Mouse (Mus musculus) 416B (cell line): ENCODE measurements around the gene Mab21l3.

Experiments used
- DNase-seq: peaks from one replicate; pipeline ENCODE4 v3.0.0; 2011; ENCODE audit warnings: low read depth

The Mab21l3 gene

DNA sequence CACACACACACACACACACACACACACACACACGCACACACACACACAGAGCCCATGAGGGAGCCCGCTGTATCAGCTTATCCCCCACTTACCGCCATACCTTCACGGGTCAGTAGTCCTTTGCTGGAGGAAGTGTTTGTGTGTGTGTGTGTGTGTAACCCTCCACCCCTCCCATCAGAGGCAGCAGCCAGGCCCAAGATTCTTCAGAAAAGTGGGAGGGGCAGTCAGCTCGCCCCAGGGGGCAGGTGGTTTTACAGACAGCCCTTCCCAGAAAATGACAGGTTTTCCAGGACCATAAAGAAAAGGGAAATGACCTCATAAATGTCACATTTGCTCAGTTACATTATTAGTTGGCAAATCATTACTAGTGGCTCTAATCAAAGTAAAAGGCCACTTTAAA lies at the start of gene Mab21l3:
Gene Mab21l3 (minus strand): TSS at position 144 of the 400 bp plus-strand sequence.
- no peak for DNase-seq

DNA sequence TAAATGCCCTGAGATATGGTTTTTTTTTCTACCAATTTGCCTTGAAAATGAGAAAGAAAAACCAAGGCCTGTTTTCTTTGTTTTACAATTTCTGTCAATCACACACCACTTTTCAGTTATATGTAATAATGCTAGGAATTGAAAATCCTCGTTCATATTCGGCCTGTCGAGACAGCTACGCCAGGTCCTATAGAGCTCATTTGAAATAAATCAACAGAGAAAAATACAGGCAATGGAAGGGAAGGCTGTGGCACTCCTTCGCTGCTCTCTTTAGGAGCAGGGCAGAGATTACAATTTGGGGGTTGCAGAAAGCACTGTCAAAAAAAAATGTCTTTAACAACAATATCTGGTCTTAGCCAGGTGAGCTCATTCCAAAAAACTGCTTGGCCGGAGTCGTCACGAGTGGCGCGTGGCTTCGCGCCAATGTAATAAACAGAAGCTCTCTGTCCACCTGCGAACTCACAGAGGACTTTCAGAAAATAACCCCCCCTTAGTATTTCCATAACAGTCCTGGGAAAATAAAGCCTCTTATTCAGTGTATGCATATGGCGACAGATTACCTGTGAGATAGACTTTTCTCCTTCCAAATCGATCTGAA lies 48.7 kb upstream of the Mab21l3 start:
- no peak for DNase-seq

DNA sequence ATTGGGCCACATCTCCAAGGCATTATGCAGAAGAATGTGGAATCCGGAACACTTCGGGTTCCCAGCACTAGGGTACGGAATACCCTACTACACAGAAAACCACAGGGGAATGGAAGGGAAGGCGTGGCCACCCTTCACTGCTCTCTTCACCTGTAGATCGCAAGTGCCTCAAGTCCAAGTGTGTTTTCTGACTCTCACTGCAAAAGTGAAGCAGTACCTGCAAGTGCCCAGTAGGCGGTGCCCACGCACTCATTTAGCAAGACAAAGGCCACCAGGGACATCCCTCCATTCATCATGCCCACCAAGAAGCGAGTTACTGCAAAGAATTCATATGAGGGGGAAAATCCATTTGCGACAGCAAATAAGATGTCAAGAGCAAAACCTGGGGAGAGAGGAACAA lies 48.1 kb upstream of the Mab21l3 start:
- DNase-seq, result peak; percentile 78

DNA sequence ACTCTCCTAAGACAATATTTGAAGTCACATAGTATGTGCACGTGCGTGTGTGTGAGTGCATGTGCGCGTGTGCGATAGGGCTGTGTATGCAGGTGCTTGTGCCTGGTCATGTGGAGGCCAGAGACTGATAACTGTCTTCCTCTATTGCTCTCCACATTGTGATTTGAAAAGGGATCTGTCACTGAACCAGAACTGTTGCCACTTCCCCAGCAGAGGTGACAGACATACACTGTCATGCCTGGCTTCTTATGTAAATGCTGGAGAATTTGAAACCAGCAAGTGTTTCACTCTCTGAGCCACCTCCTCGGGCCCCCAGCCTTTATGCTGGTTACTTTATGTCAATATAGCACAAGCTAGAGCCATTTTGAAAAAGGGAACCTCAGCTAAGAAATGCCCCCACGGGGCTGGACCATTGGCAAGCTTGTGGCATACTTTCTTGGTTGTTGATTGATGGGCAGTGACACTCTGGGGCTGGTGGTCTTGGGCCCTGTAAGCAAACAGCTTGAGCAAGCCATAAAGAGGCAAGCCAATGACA lies 46.7 kb upstream of the Mab21l3 start:
- no peak for DNase-seq

DNA sequence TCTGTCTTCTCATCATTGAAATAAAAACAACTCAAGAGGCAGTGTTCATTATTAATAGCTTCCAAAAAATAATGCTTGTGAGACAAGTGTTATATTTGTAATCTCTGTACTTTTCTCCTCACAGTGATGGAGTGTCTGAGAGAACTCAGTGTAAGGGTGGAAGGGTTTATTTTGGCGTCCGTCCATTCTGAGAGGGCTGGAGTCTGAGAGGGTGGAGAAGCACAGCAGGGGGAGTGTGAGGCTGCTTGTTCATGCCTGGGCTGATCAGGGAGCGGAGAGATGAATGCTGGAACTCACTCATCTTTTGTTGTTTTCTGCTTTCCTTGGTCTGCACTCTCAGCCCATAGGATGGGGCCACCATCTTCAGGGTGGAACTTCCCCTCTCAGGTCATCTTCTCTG lies 36.8 kb upstream of the Mab21l3 start:
- no peak for DNase-seq

DNA sequence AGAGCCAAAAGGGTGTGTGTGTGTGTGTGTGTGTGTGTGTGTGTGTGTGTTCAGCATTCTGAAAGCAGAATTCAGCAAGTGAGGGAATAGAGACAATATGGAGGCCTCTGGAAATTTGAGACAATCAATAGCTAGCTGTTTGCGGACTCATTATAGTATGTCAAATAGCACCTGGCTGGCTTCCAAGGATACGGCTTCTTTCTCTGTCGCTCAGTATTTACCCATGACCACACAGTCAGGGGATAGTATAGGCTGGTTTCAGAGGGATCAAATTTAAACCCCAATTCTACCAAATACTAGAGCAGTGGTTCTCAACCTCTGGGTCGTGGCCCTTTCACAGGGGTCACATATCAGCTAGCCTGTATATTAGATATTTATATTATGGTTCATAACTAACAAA lies 36.3 kb upstream of the Mab21l3 start:
- DNase-seq, result no peak

DNA sequence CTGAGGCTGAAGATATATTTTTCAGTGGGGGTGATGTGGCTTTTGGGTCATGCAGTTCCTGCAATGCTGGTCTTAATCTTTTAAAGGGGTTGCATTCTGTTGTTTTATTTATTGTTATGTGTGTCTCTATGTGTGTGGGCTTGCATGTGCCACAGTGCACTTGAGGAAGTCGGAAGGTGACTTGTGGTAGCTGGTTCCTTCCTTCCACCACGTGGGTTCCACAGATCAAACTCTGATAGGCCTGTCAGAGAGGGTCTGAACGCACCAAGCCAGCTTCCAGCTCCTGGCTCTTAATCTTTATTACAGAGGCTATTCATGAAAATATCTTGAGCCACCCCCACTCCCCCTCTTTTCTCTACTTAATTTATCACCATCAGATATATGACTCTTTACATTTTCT lies 35.1 kb upstream of the Mab21l3 start:
- peak; percentile 3 for DNase-seq

DNA sequence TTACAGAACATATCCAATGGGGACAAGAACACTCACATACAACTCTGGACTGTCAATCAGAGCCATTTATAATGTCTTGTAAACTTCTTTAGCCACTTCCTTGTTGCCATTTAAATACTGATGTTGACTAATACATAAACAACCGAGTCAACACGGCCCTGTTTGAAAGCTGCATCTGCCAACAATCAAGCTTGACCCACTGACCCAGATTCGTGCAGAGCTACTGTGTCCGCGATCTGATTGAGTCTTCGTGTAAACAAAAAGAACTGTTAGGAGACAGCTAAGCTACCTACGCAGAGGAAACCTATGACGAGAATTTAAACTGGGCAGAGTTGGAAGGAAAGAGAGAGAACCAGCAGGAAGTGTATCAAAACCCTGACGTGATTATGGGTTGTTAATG lies 33.0 kb upstream of the Mab21l3 start:
- DNase-seq, result no peak

DNA sequence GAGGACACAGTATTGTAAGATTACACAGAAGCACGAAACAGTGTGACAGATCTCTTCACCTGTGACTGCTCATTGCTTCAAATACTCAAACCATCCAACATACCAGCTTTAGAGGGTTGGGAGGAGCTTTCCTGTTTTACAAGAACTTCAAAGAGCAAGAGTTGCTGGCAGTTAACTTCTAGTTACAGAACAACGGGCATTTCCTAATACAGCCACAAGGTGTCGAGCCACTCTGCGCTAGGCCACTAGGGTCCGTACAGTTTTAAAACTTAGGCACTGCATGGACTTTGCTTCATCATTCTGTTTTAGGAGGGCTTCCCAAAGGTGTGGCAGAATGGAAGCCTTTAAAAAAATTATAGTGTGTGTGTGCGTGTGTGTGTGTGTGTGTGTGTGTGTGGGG lies 32.1 kb upstream of the Mab21l3 start:
- peak; percentile 7 for DNase-seq

DNA sequence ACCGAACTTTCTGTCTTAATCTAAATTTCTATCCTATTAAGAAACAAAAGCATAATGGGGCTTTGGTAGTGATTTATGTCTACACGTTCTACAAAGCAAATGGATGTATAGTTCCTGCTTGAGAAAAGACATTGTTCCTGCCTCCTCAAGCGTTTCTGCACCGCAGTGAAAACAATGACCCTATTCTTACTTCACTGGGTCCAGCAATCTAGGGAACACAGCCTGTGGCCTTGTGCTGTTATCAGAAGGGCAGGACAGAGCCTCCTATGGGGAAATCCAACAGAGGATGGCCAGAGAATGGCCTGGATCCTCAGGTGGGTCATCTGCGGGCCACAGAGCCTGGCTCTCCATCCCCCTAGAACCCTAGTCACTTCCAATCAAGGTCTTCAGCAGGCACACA lies 29.4 kb upstream of the Mab21l3 start:
- no peak for DNase-seq

DNA sequence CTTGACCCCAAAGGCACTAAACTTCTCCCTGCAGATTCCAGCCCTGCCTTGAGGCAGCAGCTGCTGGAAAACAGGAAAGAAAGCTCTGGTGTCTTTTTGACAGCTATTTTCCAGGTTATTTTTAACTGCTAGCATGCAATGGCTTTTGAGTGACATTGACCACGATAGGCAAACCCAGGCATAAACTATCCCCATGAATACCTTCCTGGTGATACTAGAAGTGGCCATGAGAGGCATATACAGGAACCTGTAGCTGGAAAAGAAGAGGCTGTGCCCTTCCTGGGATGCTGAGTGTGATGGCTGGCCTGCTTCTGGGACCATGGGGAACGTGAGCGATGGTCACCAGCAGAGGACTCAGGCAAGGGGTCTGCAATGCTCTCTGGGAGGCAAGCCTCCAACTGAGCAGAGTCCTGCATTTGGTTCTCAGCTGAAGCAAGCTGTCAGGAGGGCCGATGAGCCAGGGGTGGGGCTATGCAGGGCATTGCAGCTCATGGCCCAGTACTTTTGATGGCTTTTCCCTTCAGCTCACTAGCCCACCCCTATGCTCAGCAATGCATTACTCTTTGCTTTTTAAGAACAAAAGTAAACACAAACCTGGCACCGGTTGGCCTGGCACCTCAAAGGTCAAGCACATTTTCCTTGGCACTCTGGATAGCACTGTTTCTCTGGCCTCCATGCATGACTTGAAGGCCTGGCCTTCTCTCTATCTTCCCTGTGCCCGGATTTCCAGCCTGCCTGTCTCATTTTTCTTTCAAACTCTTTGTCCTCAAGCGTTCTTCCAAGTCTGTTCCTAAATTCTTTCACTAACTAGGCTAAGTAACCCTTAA lies 27.9 kb upstream of the Mab21l3 start:
- no peak for DNase-seq

DNA sequence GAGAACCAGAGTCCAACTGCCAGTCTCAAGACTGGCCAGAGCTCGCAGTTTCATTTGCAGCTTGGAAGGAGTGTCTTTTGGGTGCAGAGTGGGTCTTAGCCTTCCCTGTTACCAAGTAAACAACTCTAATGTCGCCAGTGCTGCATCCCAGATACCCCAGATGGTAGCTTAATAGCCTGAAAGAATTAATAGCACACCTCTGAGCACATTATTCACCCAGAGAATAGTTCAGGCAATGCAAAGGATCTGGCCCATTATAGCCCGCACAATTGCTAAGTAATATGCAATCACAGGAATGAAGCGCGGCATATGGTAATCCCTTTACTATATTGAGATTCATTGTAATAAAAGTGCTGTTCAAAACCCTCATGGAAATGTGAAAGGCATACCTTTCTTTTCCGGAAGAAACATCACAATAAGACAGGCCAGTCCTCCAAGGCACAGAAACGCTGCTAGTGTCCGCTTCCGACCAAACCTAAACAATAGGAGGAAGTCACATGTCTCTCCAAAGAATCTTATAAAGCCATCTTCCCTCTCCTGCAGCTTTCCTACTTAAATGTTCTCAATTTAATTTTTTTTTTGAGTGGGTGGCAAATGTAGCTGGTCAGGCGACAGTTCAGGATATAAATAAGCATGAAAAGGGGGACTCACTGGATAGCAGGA lies 26.6 kb upstream of the Mab21l3 start:
- no peak for DNase-seq

DNA sequence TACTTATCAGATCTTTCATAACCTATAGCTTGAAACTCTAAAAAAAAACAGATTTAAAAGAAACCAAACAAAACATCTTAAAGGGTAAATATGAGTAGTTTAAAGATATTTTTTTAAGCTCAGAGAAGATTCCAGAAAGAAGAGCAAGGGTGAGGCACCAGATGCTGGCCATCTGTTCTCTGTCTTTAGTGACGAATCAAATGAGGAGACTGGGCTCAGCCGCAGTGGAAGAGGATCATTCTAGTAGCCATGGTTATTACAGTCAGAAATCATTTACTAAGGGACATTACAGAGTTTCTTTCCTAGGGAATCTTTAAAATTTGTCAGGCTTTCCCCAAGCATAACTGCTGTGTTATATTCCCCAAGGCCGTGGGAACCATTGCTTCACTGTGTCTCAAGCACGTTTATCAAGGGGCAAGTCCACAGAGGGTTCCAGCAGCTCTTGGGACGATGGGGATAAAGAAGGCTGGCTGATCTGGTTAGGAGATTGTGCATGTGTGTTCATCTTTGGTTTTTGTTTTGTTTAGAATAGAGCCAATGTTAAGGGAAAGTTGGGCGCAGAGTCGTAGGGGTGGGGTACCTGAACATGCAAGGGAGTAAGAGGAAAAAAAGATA lies 24.4 kb upstream of the Mab21l3 start:
- no peak for DNase-seq

DNA sequence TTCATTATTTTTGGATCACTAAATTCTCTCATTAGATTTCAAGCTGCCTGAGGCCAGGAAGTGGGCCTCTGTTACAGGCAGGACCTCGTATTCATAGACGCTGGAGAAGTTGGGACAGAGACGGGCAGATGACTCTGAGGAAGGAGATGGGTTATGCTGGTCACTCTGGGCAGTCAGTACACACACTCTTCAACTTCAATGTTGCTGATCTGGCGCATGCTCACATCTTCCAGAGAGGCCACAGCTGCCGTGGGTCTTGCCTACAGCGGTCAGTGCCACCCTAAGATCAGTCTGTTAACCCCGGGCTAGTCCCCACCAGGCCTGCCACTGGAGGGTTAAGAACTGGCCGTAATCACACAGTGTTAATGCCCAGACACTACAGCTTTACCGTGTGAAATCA lies 23.2 kb upstream of the Mab21l3 start:
- no peak for DNase-seq

DNA sequence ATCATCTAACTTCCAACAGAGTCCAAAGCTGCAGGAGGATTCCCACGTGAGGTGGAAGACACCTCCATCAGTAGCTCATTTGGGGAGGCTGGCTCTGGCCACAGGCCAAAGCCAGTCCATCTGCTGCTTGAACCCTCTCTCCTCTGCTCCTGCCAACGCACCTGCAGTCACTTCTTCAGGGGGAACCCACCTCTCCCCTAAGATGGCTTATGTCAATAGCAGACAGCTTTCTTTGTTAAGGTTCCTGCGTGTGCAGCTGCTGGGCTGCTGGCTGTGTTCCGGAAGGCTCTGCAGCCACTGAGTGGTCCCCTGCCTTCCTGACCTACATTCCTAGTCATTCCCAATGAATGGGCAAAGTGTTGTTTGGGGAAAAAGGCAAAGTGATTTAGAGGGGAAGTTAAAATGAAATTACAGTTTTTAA lies 18.3 kb upstream of the Mab21l3 start:
- no peak for DNase-seq

DNA sequence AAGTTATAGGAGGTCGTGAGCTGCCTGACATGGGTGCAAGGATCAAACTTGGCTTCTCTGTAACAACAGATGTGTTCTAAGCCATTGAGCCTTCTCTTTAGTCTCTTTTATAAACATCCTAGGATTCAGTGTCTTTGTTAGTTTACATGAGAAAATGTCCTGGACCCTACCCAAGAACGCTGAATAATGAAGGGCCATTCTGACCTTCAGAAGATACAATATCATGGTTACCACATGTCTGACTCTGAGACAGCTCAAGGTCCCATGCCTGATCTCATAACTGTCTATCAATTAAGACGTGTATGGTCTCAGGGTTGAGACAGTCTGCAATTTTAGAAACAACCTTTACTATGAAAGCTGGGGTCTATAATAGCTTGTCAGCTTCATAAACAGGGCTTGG lies 13.1 kb upstream of the Mab21l3 start:
- DNase-seq, result no peak

DNA sequence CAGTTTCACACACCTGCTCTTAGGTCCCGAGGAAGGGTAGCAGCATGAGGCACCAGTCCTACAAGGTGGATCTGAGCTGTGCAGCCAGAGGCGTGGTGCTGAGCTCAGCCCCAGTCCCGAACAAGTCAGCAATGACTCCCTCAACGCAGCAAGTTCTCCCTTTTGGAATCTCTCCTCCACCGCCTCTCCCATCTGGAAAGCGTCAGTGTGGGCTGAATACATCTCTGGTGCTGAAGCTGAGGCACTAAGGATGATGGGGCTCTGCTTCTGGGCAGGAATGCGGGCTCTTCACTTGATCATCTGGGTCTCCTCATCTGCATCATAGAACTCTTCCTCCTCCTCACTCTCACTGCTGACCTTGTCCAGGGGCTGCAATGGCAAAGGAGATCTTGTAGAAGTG lies 11.4 kb upstream of the Mab21l3 start:
- no peak for DNase-seq

DNA sequence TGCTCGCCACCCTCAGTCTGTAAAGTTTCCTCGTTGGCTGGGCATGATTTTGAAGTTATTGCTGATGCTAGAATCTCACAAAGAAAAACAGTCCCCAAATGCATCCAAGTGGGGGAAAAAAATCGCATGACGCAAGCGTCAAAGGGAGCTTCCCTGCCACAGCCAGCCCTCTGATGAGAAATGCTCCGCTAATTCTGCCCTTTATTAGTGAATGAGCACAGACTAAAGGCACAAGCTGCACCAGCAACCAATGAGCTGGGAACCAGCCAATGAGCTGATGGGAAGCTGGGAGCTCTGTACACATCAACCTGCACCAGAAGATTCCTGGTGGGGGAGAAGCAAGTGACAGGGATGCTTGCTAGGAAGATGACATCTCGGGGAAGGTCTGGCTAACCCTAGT lies 11.0 kb upstream of the Mab21l3 start:
- DNase-seq, result no peak

DNA sequence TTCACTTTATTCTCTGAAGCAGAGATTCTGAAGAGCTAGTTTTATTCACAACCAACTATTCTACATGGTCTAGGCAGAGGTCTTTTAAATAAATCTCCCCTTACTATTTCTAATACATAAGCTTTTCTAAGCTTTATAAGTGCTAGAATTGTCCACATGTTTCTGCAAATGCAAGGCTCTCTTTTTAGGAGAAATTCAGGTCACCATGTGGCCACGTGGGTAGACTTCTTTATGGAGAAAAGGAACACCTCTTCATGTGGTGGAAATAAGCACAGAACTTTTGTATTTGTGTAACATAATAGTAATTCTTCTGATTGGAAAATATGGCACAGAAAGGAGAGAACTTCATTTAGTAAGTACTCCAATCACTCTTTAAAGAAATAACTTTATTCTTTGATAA lies 5.3 kb upstream of the Mab21l3 start:
- no peak for DNase-seq

DNA sequence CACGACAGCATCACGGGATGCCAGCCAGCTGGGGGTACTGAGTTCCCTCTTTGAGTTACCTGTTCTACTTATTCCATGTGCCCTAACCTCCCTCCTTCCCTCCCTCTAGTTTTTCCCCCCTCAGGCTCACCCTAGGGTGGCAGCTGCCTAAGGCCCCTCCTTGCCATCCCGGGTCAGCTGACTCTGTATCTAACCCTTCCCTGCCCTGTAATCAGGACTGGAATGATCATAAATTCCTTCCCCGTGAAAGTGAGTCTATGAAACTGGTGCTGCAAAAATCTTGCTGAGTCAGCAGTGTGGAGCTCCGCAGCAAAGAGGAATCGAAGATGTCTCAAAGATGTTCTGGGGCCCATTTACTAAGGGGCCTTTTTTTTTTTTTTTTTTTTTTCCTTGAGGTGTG lies 2.6 kb upstream of the Mab21l3 start:
- DNase-seq, result no peak

DNA sequence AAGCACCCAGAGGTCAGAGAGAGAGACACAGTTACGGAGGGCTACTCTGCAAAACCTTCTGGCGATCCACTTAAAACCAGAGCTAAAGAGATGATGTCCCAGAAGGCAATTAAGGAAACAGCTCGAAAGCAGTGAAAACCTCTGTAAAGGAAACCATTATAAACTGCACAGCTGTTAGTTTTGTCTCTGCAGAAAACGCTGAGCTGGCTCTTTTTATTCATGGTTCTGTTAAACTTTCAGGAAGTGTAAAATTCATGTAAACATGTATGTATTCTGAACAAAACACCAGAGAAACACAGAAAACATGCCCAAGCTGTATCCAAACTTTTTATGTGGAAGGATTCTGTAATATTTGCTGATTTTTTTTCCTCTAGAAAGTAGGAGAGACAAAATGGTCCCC lies 2.7 kb downstream of the Mab21l3 start:
- no peak for DNase-seq

DNA sequence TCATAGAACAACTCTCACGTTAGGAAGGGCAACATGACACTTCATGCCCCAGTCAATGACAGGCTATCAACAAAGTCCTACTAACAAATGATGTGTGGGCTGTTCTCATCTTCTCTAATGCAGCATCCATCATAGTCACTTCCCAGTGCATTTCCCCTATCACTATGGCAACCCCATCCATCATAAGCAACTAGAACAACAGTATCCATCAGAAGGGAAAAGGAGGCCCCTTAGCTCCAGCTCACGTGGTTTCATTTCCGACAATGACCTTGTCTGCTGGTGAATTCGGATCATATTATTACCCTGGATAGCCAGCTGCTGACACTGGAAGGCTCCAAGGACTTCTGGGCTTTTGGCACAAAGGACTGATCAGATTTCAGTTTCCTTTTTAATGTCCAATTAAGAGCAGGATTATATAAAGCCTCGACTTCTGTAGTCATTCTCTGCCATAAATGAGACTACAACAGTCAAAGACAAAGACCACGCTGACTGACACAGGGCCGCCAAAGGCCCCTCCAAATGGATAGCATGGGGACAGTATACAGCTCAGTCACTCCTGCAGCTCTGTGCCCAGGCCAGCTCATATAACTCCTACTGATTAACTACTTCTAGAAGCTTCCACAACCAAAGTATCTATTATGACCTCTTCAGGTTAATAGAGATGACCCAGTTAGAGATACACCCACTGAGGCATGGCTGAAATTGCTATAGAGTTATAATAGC lies 6.2 kb downstream of the Mab21l3 start:
- no peak for DNase-seq
